Mouse (Mus musculus): ENCODE results near the gene Adam11.

Gene Adam11

GRCm38 (mm10) chr11:102821231-102821630, 60.0 kb downstream of the Adam11 start:
- no peak for DNase-seq (ENCODE audit: extremely low spot score, low read depth, low spot score)

- no peak for DNase-seq (ENCODE audit: extremely low spot score, low read depth, low spot score)
Observed at GRCm38 (mm10) chr11:102826476-102826875, 65.2 kb downstream of the Adam11 start.

GRCm38 (mm10) chr11:102827097-102827496, 65.9 kb downstream of the Adam11 start:
- no peak for DNase-seq (ENCODE audit: extremely low spot score, low read depth, low spot score)

Measured in hindlimb bud, embryonic 11.5 days (tissue).